Mouse (Mus musculus): ENCODE results near the gene Klhl29.

GRCm38 (mm10) chr12:5214266-5214665 lies 161.2 kb downstream of the Klhl29 start:
- no peak for TF ChIP-seq MYOD1 (IDR thresholded peaks at IDR 0.05; ENCODE audit: control insufficient read depth in 1 of 3, insufficient read length in 2 of 3, low read depth in 2 of 3)
- TF ChIP-seq USF1 (IDR thresholded peaks at IDR 0.05; ENCODE audit: low read depth): no peak

Data from myocyte (in vitro differentiated cells).